Mouse (Mus musculus) urinary bladder, postnatal 14 days (tissue): ENCODE data around the gene Kcnq4.

Experiments
- DNase-seq: peaks from one replicate; pipeline ENCODE4 v3.0.0; 2021; ENCODE audit warnings: low spot score

The Kcnq4 gene

DNA sequence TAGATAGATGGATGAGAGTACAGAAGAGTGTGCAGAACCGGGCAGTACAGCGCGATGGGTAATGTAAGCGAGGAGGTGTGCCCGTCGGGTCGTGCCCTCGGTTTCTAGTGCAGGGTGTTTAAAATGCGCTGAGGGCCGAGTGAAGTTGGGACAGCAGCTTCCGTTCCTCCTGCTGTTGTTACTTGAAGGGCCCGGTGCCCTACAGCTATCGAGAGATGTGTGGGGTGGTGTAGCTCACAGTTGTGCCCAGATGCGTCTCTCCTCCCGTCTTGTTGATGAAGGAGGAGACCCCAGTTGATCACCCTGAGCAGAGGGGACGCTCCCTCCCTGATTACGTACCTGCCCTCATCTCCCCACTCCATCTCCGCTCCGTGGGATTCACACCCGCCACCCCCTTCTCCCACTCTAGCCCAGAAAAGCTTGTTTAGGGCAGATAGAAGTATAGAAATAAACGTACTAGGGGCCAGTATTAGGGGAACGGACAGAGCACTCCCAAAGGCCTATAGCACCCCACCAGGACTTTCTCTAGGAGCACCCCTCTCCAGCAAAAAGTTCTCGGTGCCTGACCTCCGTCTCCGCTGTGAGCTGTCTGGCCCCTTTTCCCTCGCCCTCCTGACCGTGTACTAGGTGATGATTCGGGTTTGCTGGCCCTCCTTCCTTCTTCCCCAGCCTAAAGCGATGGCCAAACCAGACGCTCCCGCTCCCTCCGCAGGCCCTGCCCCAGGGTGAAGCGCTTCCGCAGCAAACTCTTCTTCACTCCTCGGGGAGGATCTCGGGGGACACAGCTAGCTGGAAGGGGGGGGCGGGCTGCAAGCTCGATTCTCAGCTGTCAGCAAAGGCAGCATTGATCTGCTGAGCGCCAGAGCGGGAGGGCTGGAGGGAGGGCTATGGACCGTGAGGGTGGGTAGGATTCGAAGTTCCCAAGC, at the start of gene Kcnq4:
TSS of gene Kcnq4 (minus strand) at position 672 of the 926 bp plus-strand sequence.
- DNase-seq: no peak

GRCm38 (mm10) chr4:120796687-120797086, 48.3 kb upstream of the Kcnq4 start:
- no peak for DNase-seq

- DNase-seq: no peak
Observed at GRCm38 (mm10) chr4:120795646-120796045, 47.2 kb upstream of the Kcnq4 start.

- no peak for DNase-seq
Observed at GRCm38 (mm10) chr4:120792918-120793317, 44.5 kb upstream of the Kcnq4 start.

GRCm38 (mm10) chr4:120790027-120790426, 41.6 kb upstream of the Kcnq4 start:
- DNase-seq: no peak

- no peak for DNase-seq
Observed at GRCm38 (mm10) chr4:120755801-120756200, 7.4 kb upstream of the Kcnq4 start.

DNA sequence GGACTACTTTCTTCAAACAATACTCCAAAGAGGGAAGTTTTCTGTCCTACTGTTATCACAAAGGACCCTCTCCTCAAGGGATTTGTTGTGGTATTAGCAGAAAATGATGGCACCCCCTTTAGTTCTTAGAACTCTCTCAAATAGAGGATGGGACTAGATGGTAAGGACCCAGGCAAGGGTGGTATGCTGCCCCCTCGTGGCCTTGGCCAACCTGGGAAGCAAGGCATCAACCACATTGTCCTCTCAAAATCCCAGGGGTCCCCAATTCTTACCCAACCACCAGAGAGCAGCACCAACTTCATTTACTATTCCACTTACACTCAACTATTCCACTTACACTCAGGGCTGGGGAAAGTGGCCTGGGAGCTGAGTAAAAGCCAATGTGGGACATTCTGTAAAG, 6.9 kb upstream of the Kcnq4 start:
- DNase-seq: peak; percentile 79

DNA sequence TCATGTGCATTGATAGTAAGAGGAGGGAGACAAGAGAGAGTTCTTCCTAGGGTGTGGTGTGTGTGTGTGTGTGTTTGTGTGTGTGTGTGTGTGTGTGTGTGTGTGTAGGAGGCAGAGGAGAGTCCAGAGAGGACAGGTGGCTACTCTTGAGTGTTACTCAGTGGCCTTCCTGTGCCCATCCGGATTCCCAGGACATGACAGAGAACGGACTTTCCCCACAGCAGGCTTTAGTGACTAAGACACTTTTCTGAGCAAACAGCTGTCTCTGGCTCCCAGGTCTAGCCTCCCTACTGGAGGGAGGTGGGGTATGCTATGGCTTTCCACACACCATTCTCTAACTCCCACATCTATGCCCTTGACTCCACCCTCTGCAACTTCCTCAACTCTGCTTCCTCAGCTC, 1.2 kb upstream of the Kcnq4 start:
- no peak for DNase-seq

DNA sequence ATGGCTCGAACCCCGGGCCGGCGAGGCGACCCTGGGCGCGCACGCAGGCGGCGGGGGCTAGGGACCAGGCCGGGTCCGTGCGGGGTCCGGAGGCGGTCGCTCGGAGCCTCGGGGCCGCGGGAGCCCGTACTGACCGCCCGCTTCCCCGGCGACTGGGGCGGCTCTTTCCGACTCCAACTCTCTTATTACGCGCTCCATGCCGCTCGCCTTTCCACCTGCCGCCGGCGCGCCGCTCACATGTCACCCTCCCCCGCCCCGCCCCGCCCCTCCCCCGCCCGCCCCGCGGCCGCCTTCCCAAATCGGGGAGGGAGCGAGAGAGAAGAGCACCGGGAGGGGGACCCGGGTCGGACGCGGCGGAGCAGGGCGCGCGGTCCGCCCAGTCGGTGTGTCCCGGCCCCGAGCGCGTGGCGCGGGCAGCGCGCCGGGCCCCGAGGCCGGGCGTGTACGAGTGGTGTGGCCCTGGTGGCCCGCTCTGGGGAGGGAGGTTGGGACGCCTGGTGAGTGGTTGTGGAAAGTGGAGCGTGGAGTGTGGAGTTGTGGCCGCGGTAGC, 1.1 kb downstream of the Kcnq4 start:
- DNase-seq: peak; percentile 21

DNA sequence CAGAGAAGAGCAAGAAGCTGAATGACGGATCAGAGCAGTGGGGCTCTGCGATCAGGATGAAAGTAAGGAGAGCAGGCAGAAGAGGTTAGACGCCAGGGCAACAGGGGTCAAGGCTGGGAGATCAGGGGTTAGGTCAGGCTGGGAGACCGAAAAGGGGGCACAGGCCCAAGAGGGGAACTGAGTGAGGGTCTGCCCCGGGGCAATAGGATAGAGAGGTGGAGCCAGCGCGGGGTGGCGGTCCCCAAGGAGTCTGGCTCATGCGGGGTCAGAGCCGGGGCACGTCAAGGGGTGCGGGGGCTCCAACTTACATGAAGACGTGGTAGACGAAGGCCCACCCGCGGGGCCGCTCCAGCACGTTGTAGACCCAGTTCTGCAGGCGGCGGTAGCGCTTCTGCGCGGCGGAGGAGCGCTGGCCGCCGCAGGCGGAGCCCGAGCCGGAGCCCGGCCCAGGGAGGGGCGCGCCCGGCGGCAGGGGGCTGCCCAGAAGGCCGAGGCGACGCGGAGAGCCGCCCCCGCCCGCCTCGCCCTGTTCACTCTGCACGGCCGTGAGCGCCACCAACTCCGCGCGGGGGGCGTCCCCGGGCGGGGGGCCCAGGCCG, 1.8 kb downstream of the Kcnq4 start:
- no peak for DNase-seq

GRCm38 (mm10) chr4:120745731-120746551, 2.5 kb downstream of the Kcnq4 start:
- no peak for DNase-seq

DNA sequence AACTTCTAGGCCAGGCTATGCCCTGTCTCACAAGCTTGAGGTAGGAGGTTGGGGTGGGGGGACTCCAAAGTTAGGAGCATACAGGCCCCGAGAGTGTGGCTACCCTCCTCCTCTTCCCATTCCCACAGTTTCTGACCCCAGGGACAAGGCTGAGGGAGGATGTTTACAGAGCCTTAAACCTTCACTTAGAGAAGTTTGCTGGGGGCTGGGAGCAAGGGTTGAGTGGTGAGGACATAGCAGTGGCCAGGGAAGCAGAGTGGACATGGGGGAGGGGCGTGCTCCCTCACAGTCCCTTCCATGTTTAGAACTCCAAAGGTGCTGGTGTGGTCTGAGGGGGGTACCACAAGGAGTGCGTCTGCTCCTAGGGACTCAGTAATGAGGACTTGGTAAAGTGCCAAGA, 4.8 kb downstream of the Kcnq4 start:
- no peak for DNase-seq

DNA sequence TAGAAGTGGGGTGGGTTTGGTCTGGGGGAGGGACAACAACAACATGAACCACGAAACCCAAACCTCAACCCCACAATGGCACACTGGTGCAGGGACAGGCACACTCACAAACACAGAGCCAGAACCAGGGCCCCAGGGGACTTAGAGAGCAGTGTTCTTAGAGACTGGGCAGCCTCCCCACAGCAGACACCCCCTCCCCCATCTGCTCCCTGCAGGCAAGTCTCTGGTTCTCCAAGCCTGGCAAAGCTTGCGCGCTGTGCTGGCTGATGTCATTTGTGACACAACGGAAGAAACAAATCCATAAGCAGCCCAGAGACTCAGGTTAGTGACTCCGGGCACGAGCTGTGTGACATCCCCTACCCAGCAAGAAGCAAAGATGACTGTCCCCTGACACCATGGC, 7.1 kb downstream of the Kcnq4 start:
- no peak for DNase-seq

DNA sequence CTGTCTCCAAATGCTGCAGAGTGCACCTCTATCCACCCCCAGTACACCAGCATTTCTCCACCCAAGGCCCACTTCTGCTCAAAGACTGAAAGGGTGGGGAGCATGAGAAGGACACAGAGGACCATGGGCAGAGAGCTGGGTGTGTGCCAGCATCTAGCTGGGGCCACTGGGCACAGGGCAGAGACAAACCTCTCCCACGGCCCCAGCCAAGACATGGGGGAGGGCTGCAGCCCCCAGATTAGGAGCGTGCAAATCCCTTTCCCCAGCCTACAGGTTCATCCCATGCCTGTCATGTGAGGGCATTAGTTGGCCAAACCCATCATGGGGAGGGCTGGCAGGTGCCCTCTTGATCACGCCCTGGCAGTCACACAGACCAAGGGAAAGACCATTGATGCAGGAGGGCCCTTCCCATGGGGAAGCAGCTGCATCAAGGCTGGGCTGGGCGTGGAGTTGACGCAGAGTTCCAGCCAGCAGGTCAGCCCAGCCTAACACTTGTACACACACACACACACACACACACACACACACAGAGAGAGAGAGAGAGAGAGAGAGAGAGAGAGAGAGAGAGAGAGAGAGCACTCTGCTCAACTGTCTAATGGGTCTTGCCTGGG, 14.3 kb downstream of the Kcnq4 start:
- no peak for DNase-seq

DNA sequence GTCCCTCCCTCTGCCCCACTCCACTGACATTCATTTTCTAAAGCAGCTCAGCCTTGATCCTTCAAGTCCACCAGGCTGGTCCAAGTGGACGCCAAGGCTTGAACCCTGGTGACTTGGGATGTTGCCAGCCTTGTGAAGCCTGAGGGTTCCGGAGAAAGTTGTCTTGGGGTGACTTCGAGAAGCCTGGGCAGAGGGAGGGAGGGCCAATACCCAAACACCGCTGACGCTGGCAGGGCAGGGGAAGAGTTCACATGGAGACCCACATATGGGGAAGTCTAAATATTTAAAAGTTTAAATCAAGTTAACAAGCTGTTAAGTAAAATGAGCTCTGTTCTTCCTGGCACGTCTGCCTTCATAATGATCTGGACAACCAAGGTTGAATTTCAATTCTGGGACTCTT, 15.7 kb downstream of the Kcnq4 start:
- no peak for DNase-seq

GRCm38 (mm10) chr4:120731030-120731644, 17.3 kb downstream of the Kcnq4 start:
- DNase-seq: peak; percentile 63

DNA sequence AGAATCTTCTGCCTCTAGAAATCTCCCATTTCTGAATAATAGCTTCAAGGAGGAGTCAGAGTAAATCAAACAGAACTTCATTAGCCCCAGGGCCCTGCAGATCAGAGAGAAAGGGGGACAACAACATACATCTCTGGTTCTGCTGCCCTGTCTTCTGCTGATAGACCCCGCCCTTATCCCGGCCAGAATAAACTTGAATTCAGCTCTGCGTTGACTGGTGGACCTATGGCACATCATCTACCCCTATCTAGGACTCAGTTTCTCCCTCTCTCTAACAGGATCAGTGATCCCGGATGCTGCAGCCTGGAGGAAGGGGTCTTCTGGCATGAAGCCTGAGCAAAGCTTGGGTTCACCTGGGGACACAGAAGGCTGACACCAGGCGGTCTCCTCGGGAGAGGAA, 17.8 kb downstream of the Kcnq4 start:
- no peak for DNase-seq

DNA sequence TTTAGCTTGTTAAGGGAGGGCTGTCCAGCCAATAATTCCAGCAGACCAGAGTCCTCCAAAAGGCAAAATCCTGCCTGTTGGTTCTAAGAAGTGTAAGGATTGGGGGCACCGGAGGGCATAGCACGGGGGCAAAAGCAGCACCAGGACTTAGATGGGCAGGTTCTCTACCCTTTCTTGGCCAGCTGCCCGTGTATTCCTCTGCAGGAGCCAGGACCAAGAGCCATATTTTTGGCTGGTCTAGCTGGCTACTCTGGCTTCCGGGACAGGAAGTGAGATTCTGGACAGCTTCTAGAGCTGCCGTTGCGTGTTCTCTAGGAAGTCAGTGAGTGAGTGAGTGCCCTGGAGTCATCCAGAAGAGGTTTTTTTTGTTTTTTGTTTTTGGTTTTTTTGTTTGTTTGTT, 18.3 kb downstream of the Kcnq4 start:
- DNase-seq: peak; percentile 51

GRCm38 (mm10) chr4:120729441-120729840, 19.0 kb downstream of the Kcnq4 start:
- DNase-seq: no peak

- no peak for DNase-seq
Observed at GRCm38 (mm10) chr4:120727842-120728241, 20.6 kb downstream of the Kcnq4 start.

GRCm38 (mm10) chr4:120726174-120726573, 22.2 kb downstream of the Kcnq4 start:
- DNase-seq: no peak
